Mouse (Mus musculus) NIH3T3 (cell line): ENCODE results near the gene Gse1.
A peak's percentile ranks its signal among the peaks of the same experiment; 100 is the strongest.

Source experiments
- DNase-seq: peaks from one replicate; pipeline ENCODE4 v3.0.0-alpha.2; 2012; ENCODE audit warnings: low read depth

Gene Gse1

DNA sequence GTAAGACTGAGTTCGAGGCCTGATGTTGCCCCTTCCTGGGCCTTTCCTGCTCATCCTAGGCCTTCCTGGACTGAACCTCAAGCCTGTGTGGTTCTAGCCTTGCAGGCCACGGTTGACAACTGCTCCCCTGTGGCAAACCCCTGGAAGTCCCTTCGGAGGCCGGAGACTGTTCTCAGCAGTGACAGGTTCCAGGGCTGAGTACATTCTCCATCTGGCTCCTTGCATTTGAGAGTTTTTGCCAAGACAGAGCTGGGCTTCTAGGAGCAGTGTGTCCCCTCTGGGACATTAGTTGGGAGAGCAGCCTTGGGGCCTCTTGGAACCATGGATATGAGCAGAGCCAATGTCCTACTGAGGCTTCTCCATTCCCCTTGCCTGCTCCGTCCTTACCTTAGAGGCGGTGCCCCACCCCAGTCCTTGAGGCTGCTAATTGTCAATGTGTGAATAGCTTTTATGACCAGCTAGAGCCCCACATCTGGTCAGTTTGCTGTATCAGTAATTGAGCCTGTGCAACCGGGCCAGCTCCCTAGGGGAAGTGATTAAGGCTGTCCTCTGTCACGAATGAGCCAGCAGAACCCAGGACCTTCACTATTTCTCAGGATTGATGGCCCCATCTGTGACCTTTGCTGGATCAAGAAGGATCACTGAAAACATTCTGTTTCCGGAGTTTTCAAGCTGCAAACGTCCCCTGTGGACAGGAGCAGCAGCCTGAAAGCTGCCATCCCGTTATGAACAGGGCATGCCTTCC lies 289.6 kb downstream of the Gse1 start:
- no peak for DNase-seq

DNA sequence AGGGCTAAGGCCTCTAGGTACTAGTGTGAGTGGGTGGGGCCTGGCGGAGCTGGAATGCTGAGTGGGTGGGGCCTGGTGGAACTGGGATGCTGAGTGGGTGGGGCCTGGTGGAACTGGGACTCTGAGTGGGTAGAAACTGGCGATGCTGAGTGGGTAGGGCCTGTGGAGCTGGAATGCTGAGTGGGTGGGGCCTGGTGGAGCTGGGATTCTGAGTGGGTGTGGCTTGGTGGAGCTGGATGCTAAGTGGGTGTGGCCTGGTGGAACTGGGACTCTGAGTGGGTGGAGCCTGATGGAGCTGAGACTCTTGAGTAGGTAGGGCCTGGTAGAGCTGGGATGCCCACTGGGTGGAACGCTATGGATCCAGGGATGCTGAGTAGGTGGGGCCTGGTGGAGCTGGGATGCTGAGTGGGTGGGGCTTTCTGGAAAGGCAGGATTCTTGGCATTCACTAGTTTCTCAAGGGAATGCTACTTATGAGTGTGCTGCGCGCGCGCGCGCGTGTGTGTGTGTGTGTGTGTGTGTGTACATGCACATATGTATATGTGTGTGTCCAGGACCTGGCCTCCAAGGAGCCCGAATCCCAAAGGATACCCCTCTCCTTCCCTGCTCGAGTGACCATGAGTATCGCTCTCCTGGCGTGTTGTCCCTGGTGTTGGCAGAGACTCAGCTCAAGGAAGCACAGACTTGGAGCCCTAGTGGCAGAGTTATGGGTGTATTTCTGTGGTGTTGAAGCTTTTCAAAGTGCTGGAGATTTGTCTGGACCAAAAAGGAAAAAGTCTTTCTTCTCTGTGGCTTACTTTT lies 290.7 kb downstream of the Gse1 start:
- peak; percentile 47 for DNase-seq

GRCm38 (mm10) chr8:120520287-120520686 lies 292.0 kb downstream of the Gse1 start:
- no peak for DNase-seq

GRCm38 (mm10) chr8:120520707-120521590 lies 292.7 kb downstream of the Gse1 start:
- DNase-seq: no peak

- DNase-seq: no peak
Observed at GRCm38 (mm10) chr8:120521591-120521965, 293.3 kb downstream of the Gse1 start.

DNA sequence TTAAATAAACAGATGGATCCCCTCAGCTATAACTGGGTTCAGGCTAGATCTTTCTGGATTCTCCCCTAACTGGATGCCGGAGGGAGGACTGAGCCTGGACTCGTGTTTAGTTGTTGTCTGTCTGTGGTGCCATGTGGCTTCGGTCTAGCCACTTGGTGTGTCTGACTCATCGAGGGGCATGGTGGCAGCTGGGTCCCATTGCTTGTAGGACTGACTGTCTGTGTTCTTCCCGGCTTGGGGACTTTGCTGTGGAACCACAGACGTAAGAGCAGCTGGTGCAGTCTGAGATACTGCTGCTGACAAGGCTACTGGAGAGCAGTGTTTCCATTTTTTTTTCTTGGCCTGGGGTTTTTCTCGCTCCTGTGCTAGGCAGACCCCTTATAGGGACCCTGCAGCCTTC lies 295.4 kb downstream of the Gse1 start:
- DNase-seq: no peak

GRCm38 (mm10) chr8:120525135-120525534 lies 296.9 kb downstream of the Gse1 start:
- DNase-seq: no peak

DNA sequence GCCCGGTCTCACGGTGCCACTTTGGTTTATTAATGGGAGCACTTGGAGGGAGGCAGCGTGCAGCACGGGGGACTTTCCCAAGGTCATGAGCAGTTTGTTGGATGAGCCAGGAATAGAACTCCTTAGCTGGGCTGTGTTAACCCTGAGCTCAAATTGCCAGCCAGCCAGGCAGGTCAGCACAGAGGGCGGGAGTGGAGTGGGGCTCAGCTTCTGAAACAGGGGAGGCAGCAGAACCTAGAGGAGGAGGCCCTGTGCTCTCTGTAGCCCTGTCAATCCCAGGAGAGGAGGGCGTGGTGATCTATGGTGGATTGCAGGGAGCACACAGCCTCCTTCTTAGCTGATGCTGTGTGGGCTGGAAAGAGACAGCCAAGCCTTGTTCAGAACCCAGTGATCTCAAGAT lies 297.6 kb downstream of the Gse1 start:
- peak; percentile 28 for DNase-seq

DNA sequence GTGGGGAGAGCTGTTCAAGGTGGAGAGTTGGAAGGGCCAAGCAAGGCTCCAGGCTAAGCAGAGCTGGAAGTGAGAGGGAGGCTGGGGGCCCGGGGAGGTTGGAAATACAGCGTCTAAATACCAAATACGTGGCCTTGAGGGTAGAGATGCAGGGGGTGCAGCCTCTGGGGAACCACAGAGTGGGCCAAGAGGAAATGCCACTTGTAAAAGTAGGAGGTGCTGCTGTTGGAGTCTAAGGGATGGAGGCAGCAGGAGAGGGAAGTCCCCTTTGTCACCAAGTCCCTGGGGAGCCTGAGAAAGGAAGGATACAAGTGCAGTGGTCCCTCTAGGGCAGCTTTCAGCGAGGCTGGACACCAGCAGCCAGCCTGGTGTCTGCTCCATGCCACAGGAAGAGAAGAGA lies 298.3 kb downstream of the Gse1 start:
- DNase-seq: no peak

DNA sequence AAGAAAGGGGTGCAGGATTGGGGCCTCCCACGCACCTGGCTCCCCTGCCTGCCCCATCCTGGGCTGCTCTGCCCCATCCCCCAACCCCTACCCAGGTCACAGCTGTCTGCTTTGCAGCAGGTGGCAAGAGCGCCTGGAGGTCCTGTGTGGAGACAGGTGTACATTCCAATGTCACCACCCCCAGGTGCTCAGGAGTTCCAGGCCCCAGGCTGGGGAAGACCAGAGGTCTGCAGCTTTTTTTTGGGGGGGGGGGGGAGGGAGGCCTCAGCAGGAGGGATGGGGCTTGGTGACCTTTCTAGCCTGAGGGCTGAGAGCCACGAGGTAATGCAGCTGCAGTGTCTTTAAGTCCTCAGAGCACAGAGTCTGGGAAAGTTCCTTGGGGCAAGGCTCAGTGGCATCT lies 300.1 kb downstream of the Gse1 start:
- no peak for DNase-seq

- no peak for DNase-seq
Observed at GRCm38 (mm10) chr8:120529226-120529625, 301.0 kb downstream of the Gse1 start.

DNA sequence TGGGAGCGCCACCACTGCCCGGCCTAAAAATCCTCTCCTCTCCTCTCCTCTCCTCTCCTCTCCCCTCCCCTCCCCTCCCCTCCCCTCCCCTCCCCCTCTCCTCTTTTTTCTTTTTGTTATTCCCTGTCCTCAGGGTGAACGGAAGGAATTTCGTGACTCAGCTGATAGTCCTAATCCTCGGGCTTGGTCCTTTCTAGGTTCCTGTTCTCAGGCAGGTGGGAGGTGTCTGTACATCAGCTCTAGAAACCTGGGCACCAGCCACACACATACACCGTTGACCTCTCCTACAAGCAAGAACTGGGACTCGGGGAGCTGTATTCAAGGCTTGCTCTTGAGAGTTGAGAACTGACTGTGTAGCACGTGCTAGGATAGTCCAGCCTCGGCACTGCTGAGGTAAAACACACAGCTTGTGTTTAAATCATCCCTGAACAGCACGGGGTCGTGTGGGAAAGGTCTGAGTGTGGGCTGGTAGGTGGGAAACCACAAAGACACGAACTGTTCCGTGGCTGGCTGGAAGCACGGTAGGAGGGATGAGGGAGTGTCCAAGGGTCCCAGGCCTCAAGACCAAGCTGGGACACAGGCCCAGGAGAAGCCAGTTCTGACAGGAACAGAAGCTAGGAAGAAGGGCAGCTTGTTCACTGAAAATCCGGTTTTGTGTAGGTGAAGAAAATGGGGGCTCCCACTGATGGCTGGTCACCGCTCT lies 302.8 kb downstream of the Gse1 start:
- no peak for DNase-seq

GRCm38 (mm10) chr8:120531775-120532516 lies 303.7 kb downstream of the Gse1 start:
- no peak for DNase-seq

DNA sequence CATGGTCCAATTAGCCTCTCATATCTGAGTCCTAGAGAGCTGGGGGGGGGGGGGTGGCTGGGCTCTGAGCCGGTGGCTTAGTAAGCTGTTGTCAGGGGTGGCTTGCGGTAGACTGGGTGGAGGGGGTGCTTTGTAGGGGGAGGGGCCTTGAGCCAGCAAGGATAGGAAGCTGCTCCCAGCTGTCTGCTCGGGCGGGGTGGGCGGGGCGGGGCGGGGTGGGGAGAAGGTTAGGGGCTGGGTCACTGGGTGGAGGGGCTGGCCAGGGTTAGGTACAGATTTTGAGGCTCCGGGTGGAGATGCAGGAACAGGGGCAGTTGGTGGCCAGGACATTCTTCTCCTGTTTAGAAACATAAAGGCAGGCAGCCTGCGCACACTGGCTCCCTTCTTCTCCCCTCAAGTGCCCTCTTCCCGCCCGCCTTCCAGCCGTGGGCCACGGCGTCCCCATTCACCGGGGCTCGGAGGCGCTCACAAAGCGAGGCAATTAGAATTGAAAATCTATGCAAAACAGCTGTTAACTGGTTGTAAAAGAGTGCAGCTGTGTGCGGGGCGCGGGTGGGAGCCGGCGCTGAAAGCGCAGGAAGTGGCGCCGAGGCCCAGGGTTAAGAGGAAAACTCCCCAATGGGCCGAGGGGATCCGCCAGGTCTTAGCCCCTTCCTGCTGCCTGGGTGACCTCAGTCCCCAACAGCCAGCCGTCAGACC lies 304.4 kb downstream of the Gse1 start:
- peak; percentile 40 for DNase-seq

- no peak for DNase-seq
Observed at GRCm38 (mm10) chr8:120533380-120533779, 305.1 kb downstream of the Gse1 start.

DNA sequence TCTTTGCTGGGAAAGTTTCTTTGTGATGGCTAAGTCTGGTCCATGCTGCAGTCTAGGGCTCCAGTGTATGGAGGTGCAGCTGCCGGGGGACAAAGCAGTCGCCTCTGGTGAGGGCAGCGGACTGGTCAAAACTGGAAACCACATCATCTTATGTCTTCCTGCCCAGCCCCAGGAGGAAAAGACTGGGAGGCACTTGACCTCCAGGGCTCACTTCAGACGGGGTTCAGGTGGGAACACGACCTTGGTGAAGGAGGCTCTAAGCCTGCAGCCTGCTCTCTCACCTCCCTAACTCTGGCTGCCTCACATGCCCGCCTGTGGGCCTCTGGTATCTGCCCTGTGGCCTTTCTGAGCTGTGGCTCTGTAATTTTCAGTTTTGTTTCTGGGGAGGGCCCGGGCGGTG lies 305.8 kb downstream of the Gse1 start:
- no peak for DNase-seq

DNA sequence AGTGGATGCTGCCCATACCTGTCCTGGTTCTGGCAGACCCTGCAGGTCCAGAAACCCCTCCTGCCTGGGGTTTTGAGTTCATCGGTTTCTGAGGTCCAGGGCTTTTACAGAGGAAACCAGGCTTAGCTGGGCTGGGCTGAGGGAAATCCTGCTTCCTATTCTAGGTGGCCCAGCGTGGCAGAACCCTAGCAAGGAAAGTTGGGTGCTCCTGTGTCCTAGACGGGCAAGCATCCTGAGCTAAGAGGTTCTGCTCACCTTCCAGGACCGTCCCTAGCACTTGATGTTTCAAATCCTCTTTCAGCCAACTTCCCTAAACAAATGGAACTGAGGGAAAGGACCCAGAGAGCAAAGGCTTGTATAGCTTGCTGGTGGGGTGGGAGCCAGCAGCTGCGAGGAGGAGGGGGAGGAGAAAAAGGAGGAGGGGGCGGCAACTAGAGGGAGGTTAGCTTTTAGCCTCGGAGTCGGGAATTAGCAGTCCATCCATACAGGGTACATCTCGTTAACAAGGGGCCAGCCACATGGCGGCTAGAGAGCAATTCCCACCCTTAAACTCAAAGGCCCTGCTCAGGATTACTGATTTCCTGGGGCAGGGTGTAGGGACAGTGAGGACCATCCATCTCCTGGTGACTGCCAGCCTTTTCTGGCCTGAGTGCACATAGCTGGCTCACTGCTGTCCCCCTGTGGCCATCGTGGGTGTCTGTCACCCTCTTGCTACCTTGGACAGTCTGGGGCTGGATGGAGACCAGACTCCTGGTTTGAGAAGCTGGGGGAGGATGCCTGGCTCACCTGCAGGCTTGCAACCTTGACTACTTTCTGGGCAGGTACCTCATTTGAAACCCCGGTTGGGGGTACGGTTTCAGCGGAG lies 306.5 kb downstream of the Gse1 start:
- peak; percentile 88 for DNase-seq

DNA sequence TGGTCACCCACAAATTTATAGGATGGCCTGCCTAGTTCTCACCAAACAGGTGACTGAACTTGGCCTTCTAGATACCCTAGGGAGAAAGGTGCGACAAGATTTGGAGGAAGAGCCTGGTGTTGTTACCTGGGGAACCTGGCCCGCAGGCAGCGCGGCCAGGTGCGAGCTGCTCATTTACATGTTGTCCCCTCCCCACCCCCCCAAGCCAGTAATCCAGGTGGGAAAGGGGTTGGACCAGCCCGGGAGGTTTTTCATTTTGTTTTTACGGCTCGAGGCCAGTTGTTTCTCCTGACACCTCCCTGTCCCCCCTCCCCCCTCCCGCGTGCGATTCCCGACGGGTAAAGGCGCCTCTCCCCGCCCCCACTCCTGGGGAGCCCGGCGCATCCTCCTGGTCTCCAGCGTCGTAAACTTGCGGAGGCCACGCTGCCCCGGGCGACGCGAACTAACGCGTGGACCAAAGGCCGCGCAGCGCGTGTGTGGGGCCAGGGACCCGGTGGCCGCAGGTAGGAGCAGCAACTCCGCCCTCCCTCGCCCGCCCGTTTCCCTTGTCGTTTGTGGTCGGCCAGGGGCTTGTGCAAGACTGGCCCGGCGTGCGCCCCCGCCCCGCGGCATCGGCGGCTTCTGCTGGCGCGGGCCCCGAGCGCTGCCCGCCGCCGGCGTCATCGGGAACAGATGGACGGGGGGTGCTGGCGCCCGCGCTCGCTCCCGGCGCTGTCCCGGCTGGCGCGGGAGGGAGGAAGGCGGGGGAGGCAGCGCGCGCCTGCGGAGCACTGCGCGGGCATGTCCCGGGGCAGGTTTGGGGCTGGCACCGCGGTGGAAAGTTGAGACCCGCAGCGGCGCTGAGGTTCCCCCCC lies 307.4 kb downstream of the Gse1 start:
- peak; percentile 72 for DNase-seq
